Mouse (Mus musculus): ENCODE measurements around the gene Ip6k3. TPM values are rescaled to one million over a fixed set of nuclear protein-coding genes. Genes with fewer than 3 reads are reported as not detected.

Gene Ip6k3
- polyA plus RNA-seq, 1 experiment from 2014 or later: 0.44 TPM

DNA sequence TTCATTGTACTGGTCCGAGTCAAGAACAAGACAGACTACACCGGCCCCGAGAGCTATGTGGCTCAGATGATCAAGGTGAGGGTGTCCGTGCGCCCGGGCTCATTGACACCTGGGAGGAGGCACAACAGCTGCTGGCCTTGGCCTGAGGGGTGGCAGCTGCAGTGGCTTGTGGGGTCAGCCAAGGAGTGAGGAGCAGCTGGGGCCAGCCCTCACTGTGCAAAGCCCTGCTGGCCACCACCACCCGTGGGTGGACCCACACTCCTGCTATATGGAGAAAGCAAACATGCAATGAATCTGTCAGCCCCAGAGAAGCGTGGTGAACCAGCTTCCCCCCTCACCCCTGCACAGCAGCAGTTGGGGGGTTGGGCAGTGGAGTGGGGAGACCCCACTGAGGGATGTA, 47.6 kb downstream of the Ip6k3 start:
- ATAC-seq (ENCODE audit: insufficient number of reproducible peaks, low FRiP score, low TSS enrichment, low read depth): no peak
- Histone ChIP-seq H3K9ac (no peak overlapping the region), H3K4me1 (peaks cover 13% of the 10 kb centered on the region), H3K27ac (no peak overlapping the region), H3K9me3 (no peaks in the 10 kb centered on the region), H3K36me3 (peaks cover 79% of the 10 kb centered on the region), H3K4me3 (no peak overlapping the region), H3K27me3 (no peaks in the 10 kb centered on the region), H3K4me2 (no peak overlapping the region)
- 68% methylated on average over 8 of the region's 8 CpGs for WGBS

DNA sequence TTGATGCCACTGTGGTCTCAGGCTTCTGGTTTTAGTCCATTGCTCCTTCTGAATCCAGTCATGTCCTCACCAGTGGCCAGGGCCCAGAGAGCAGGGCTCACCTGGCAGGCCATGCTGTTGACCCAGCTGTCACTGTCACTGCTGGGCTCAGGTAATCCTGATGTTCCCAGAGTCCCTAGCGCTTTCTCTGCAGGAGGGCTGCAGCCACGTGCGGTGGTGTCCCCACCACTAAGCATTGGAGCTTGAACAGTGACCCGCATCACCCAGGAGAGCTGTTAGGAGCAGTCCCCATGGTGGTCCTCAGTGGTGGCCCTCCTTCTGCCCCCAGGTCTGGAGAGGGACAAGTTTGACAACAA, 48.1 kb downstream of the Ip6k3 start:
- peaks cover 13% of the 10 kb centered on the region for H3K4me1 ChIP-seq
- no peak overlapping the region for H3K27ac ChIP-seq
- no peak for ATAC-seq (ENCODE audit: insufficient number of reproducible peaks, low FRiP score, low TSS enrichment, low read depth)
- no peak overlapping the region for H3K4me2 ChIP-seq
- no peaks in the 10 kb centered on the region for H3K27me3 ChIP-seq
- H3K9me3 ChIP-seq: no peaks in the 10 kb centered on the region
- H3K36me3 ChIP-seq: peaks cover 80% of the 10 kb centered on the region
- WGBS: 86% methylated on average over 4 of the region's 4 CpGs
- no peak overlapping the region for H3K9ac ChIP-seq
- no peak overlapping the region for H3K4me3 ChIP-seq

DNA sequence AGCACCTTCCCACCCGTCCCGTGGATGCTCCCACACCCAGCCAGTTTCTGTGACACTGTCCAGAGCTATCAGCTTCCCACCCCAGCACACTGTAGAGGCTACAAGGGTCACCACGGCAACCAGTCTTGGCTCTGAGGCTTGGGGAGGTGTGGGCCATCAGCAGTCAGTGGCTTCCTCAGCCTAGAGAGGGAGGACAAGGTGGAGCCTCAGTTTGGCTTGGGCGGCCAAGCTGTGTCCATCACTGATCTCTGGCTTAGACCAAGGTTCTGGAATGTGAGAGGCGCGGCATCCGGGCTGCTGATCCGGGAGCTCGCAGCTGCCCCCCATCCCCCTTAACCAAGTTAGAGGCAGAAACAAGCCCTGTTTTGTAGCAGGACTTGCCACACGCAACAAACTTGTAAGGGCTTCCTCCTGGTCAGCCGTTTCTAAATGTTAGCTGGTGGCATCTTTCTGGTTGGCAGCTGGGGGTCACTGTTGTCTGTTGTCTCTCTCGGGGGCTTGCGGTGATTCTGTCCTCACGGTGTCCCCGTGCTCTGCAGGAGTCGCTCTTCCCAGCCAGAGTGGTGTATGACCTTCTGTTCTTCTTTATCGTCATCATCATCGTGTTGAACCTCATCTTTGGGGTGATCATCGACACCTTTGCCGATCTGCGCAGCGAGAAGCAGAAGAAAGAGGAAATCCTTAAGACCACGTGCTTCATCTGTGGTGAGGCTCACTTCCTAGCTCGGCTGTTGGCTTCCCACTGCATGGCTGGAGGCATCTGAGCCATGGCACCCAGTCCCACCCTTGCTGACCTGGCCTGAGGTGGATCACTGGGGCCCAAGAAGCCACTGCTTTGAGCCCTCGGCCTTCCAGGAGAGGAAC, 48.7 kb downstream of the Ip6k3 start:
- H3K27ac ChIP-seq: no peak overlapping the region
- H3K4me1 ChIP-seq: peaks cover 13% of the 10 kb centered on the region
- peaks cover 80% of the 10 kb centered on the region for H3K36me3 ChIP-seq
- H3K4me3 ChIP-seq: no peak overlapping the region
- no peak overlapping the region for H3K4me2 ChIP-seq
- H3K9ac ChIP-seq: no peak overlapping the region
- H3K27me3 ChIP-seq: no peaks in the 10 kb centered on the region
- 83% methylated on average over 25 of the region's 25 CpGs for WGBS
- no peaks in the 10 kb centered on the region for H3K9me3 ChIP-seq
- ATAC-seq (ENCODE audit: insufficient number of reproducible peaks, low FRiP score, low TSS enrichment, low read depth): no peak

DNA sequence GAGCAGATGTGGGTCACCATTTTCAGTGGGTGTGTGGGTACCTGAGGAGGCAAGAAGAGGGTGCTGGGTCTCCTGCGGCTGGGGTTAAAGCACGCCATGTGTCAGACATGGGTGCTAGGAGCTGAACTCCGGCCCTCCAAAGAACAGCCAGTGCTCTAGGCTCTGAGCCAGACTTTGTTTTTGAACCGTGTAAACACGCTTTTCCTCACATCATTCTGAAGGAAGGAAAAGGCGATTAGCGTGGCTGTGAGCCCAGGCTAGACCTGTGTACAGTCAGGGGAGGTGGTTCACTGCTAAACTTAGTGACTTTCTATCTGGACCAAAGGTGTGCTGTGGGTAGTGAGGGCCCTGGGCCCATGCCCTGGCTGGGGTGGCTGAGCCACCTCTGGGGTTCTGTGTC, 57.5 kb downstream of the Ip6k3 start:
- Histone ChIP-seq H3K36me3 (peaks cover 56% of the 10 kb centered on the region), H3K9ac (no peak overlapping the region), H3K9me3 (no peaks in the 10 kb centered on the region), H3K27ac (no peak overlapping the region), H3K4me1 (no peaks in the 10 kb centered on the region), H3K27me3 (no peaks in the 10 kb centered on the region), H3K4me2 (no peak overlapping the region), H3K4me3 (no peak overlapping the region)
- ATAC-seq (ENCODE audit: insufficient number of reproducible peaks, low FRiP score, low TSS enrichment, low read depth): no peak
- WGBS: 84% methylated on average over 7 of the region's 7 CpGs

DNA sequence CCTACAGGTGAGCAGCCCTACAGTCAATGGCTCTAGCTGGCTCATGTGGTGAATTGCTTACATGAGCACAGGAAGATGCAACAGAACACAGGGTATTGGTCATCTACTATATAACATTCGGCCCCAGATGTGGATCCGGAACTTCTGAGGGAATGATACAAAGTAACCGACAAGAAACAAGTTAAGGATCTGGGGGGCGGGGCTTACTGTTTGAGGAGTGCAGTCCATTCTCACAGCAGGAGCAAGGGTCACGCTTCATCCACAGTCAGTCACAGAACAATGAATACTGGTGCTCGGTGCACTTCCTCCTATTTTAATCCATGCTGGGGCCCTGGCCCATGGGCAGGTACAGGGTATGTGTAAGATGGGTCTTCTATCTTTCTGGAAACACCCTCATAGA, 59.7 kb downstream of the Ip6k3 start:
- Histone ChIP-seq H3K4me2 (no peak overlapping the region), H3K9me3 (no peaks in the 10 kb centered on the region), H3K4me3 (no peak overlapping the region), H3K27me3 (no peaks in the 10 kb centered on the region), H3K36me3 (peaks cover 34% of the 10 kb centered on the region), H3K27ac (no peak overlapping the region), H3K9ac (no peak overlapping the region), H3K4me1 (no peaks in the 10 kb centered on the region)
- ATAC-seq (ENCODE audit: insufficient number of reproducible peaks, low FRiP score, low TSS enrichment, low read depth): no peak
- 87% methylated on average over 6 of the region's 6 CpGs for WGBS

GRCm38 (mm10) chr17:27106745-27107144, 60.9 kb downstream of the Ip6k3 start:
- Histone ChIP-seq H3K4me3 (no peak overlapping the region), H3K27me3 (no peaks in the 10 kb centered on the region), H3K27ac (no peak overlapping the region), H3K4me2 (no peak overlapping the region), H3K9me3 (no peaks in the 10 kb centered on the region), H3K4me1 (no peaks in the 10 kb centered on the region), H3K36me3 (peaks cover 28% of the 10 kb centered on the region), H3K9ac (no peak overlapping the region)
- 78% methylated on average over 9 of the region's 9 CpGs for WGBS
- no peak for ATAC-seq (ENCODE audit: insufficient number of reproducible peaks, low FRiP score, low TSS enrichment, low read depth)

DNA sequence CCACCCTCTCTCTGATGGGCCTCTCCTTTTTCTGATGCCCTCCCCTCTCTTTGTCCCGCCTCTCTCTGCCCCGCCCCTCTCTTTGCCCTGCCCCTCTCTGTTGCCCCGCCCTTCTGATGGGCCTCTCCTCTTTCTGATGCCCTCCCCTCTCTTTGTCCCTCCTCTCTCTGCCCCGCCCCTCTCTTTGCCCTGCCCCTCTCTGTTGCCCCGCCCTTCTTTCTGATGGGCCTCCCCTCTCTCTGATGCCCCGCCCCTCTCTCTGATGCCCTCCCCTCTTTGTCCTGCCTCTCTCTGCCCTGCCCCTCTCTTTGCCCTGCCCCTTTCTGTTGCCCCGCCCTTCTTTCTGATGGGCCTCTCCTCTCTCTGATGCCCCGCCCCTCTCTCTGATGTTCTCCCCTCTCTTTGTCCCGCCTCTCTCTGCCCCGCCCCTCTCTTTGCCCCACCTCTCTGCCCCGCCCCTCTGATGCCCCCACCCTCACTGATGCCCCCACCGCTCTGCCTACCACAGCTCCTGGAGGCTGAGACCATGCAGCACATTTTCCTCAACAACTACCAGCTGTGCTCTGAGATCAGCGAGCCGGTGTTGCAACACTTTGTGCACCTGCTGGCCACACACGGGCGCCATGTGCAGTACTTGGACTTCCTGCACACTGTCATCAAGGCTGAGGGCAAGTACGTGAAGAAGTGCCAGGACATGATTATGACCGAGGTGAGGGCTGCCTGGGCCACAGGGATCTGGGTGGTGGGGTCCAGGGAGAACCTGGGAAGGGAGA, 61.7 kb downstream of the Ip6k3 start:
- no peak overlapping the region for H3K9ac ChIP-seq
- H3K4me3 ChIP-seq: no peak overlapping the region
- H3K27me3 ChIP-seq: no peaks in the 10 kb centered on the region
- H3K36me3 ChIP-seq: peaks cover 29% of the 10 kb centered on the region
- H3K27ac ChIP-seq: no peak overlapping the region
- 68% methylated on average over 16 of the region's 18 CpGs for WGBS
- H3K9me3 ChIP-seq: no peaks in the 10 kb centered on the region
- no peak for ATAC-seq (ENCODE audit: insufficient number of reproducible peaks, low FRiP score, low TSS enrichment, low read depth)
- H3K4me1 ChIP-seq: no peaks in the 10 kb centered on the region
- no peak overlapping the region for H3K4me2 ChIP-seq

GRCm38 (mm10) chr17:27101675-27102074, 65.9 kb downstream of the Ip6k3 start:
- no peak overlapping the region for H3K4me2 ChIP-seq
- no peak overlapping the region for H3K4me3 ChIP-seq
- ATAC-seq (ENCODE audit: insufficient number of reproducible peaks, low FRiP score, low TSS enrichment, low read depth): no peak
- no peaks in the 10 kb centered on the region for H3K9me3 ChIP-seq
- H3K27me3 ChIP-seq: no peaks in the 10 kb centered on the region
- H3K36me3 ChIP-seq: peaks cover 23% of the 10 kb centered on the region; the same call in 1 of the 2 replicates
- H3K27ac ChIP-seq: no peak overlapping the region
- 63% methylated on average over 5 of the region's 5 CpGs for WGBS
- no peak overlapping the region for H3K9ac ChIP-seq
- H3K4me1 ChIP-seq: no peaks in the 10 kb centered on the region

GRCm38 (mm10) chr17:27095690-27096089, 71.9 kb downstream of the Ip6k3 start:
- H3K9me3 ChIP-seq: no peaks in the 10 kb centered on the region
- H3K36me3 ChIP-seq: peaks cover 36% of the 10 kb centered on the region
- H3K27ac ChIP-seq: no peak overlapping the region
- H3K4me1 ChIP-seq: no peaks in the 10 kb centered on the region
- H3K27me3 ChIP-seq: no peaks in the 10 kb centered on the region
- H3K4me3 ChIP-seq: no peak overlapping the region
- ATAC-seq (ENCODE audit: insufficient number of reproducible peaks, low FRiP score, low TSS enrichment, low read depth): no peak
- 40% methylated on average over 13 of the region's 13 CpGs for WGBS
- no peak overlapping the region for H3K4me2 ChIP-seq
- no peak overlapping the region for H3K9ac ChIP-seq

Other genes starting within 250 kb of the Ip6k3 start
- gene Phf1, start 234.7 kb downstream of the Ip6k3 start, polyA plus RNA-seq (2015; fragmentation: Nextera tagmentation; extraction: Ambion mirVana): 11.4 and 13.0 TPM in 2 replicates
- 158 and 172 TPM in 2 replicates for gene Cuta, start 228.2 kb downstream of the Ip6k3 start, polyA plus RNA-seq (2015; fragmentation: Nextera tagmentation; extraction: Ambion mirVana)
- 1.6 and 1.9 TPM in 2 replicates for gene Syngap1, start 226.5 kb downstream of the Ip6k3 start, polyA plus RNA-seq (2015; fragmentation: Nextera tagmentation; extraction: Ambion mirVana)
- 13.5 and 14.1 TPM in 2 replicates for gene Zbtb9, start 194.6 kb downstream of the Ip6k3 start, polyA plus RNA-seq (2015; fragmentation: Nextera tagmentation; extraction: Ambion mirVana)
- 4.0 and 5.5 TPM in 2 replicates for gene Bak1, start 138.8 kb downstream of the Ip6k3 start, polyA plus RNA-seq (2015; fragmentation: Nextera tagmentation; extraction: Ambion mirVana)
- gene Itpr3, start 110.5 kb downstream of the Ip6k3 start, polyA plus RNA-seq (2015; fragmentation: Nextera tagmentation; extraction: Ambion mirVana): 4.3 and 4.4 TPM in 2 replicates
- gene Uqcc2, start 33.9 kb downstream of the Ip6k3 start, polyA plus RNA-seq (2015; fragmentation: Nextera tagmentation; extraction: Ambion mirVana): 276 and 289 TPM in 2 replicates
- gene Lemd2, start 36.7 kb upstream of the Ip6k3 start, polyA plus RNA-seq (2015; fragmentation: Nextera tagmentation; extraction: Ambion mirVana): 9.7 and 15.3 TPM in 2 replicates

Measured in limb, embryonic 15.5 days (tissue).